Mouse (Mus musculus) adrenal gland, adult 2 months (tissue): ENCODE data around the gene Lman2l. TPM values are rescaled to one million over a fixed set of nuclear protein-coding genes. Genes with fewer than 3 reads are reported as not detected.
A peak's percentile ranks its signal among the peaks of the same experiment; 100 is the strongest.

Source experiments
- DNase-seq: peaks from one replicate; pipeline ENCODE4 v3.0.0; 2021
- polyA plus RNA-seq: library from polyadenylated mRNA; depleted of rRNA; stranded (reverse); fragments of >200 nt; gene quantifications from 2 replicates; pipeline ENCODE4 v1.2.3, GENCODE M21; 2012
- total RNA-seq, 2 experiments: library from RNA; stranded (reverse); gene quantifications; 2 replicates each; pipeline ENCODE4 v1.2.3; 2021

The Lman2l gene
- total and polyA plus RNA-seq, 3 experiments = 15.0 to 54.5 (median 50.5) TPM

GRCm38 (mm10) chr1:36461829-36462228, 16.8 kb upstream of the Lman2l start:
- DNase-seq = no peak

GRCm38 (mm10) chr1:36458169-36458568, 13.1 kb upstream of the Lman2l start:
- DNase-seq = no peak

- DNase-seq = no peak
Measured at GRCm38 (mm10) chr1:36457388-36458014, 12.4 kb upstream of the Lman2l start.

GRCm38 (mm10) chr1:36454055-36454815, 9.2 kb upstream of the Lman2l start:
- DNase-seq = no peak

GRCm38 (mm10) chr1:36446841-36447240, 1.8 kb upstream of the Lman2l start:
- no peak for DNase-seq

GRCm38 (mm10) chr1:36446106-36446824, 1.2 kb upstream of the Lman2l start:
- no peak for DNase-seq

GRCm38 (mm10) chr1:36445508-36445907, 437 bp upstream of the Lman2l start:
- DNase-seq = no peak

GRCm38 (mm10) chr1:36441101-36441500, 4.0 kb downstream of the Lman2l start:
- peak; percentile 64 for DNase-seq

GRCm38 (mm10) chr1:36437223-36437622, 7.8 kb downstream of the Lman2l start:
- DNase-seq = no peak

GRCm38 (mm10) chr1:36436515-36436914, 8.6 kb downstream of the Lman2l start:
- no peak for DNase-seq

- no peak for DNase-seq
Measured at GRCm38 (mm10) chr1:36435071-36435470, 10.0 kb downstream of the Lman2l start.

- DNase-seq = no peak
Measured at GRCm38 (mm10) chr1:36433616-36434015, 11.5 kb downstream of the Lman2l start.

GRCm38 (mm10) chr1:36432999-36433398, 12.1 kb downstream of the Lman2l start:
- no peak for DNase-seq

GRCm38 (mm10) chr1:36429511-36429910, 15.6 kb downstream of the Lman2l start:
- DNase-seq = no peak

GRCm38 (mm10) chr1:36404531-36404930, 40.5 kb downstream of the Lman2l start:
- DNase-seq = peak; percentile 61

GRCm38 (mm10) chr1:36401509-36401908, 43.6 kb downstream of the Lman2l start:
- DNase-seq = no peak

GRCm38 (mm10) chr1:36397041-36397440, 48.0 kb downstream of the Lman2l start:
- DNase-seq = no peak

- DNase-seq = no peak
Measured at GRCm38 (mm10) chr1:36379582-36379981, 65.5 kb downstream of the Lman2l start.

- no peak for DNase-seq
Measured at GRCm38 (mm10) chr1:36378880-36379279, 66.2 kb downstream of the Lman2l start.

GRCm38 (mm10) chr1:36371934-36372845, 72.9 kb downstream of the Lman2l start, which contains the start of gene Fer1l5:
Gene Fer1l5, plus strand, starts transcription at chr1:36372291.
- DNase-seq = no peak

GRCm38 (mm10) chr1:36370918-36371317, 74.2 kb downstream of the Lman2l start:
- DNase-seq = peak; percentile 79
